Comparison of ENCODE assay signal across 21 mouse cellular contexts in genomic region chrX:99662566-99662965, GRCm38 (mm10).
"Had no signal": no experiment of that assay in that cellular context is flagged by ENCODE, and none has a peak within 500 bp of the region (broad histone marks: within the 10 kb centered on the region; RNA-seq: fewer than 3 reads in every experiment).

No protein-coding gene starts in this region.

- H3K4me2 ChIP-seq: kidney, embryonic 15.5 days; liver, embryonic 13.5 days; lung, embryonic 14.5 days; midbrain, embryonic 13.5 days; neural tube, embryonic 13.5 days; stomach, embryonic 15.5 days had no signal

- ATAC-seq: lung, postnatal 0 days; midbrain, embryonic 13.5 days; midbrain, embryonic 16.5 days had no signal

- H3K9me3 ChIP-seq: kidney, embryonic 15.5 days; liver, embryonic 13.5 days; midbrain, embryonic 10.5 days; midbrain, embryonic 13.5 days; neural tube, embryonic 13.5 days; stomach, embryonic 15.5 days had no signal

- H3K4me1 ChIP-seq: kidney, embryonic 15.5 days; liver, embryonic 13.5 days; midbrain, embryonic 13.5 days; neural tube, embryonic 13.5 days; stomach, embryonic 15.5 days had no signal

- H3K4me3 ChIP-seq: kidney, embryonic 15.5 days; left cerebral cortex, adult 2 months; liver, embryonic 13.5 days; midbrain, embryonic 10.5 days; midbrain, embryonic 13.5 days; myocyte; neural tube, embryonic 13.5 days; stomach, embryonic 15.5 days had no signal

- H3K9ac ChIP-seq: kidney, embryonic 15.5 days; liver, embryonic 13.5 days; lung, embryonic 14.5 days; midbrain, embryonic 13.5 days; neural tube, embryonic 13.5 days; stomach, embryonic 15.5 days had no signal

- DNase-seq: kidney, adult 8-10 months; kidney, postnatal 10 days; kidney, postnatal 36 days; layer of hippocampus, postnatal 36 days; left cerebral cortex, postnatal 4 days; liver, embryonic 13.5 days; retina, postnatal 1 day; right cerebral cortex, postnatal 25 days; spleen, adult 18-20 months; thymus, postnatal 25 days had no signal

- H3K36me3 ChIP-seq: kidney, embryonic 15.5 days; liver, embryonic 13.5 days; midbrain, embryonic 10.5 days; midbrain, embryonic 13.5 days; neural tube, embryonic 13.5 days; stomach, embryonic 15.5 days had no signal

- H3K27ac ChIP-seq: kidney, embryonic 15.5 days; left cerebral cortex, adult 2 months; liver, embryonic 13.5 days; macrophage; midbrain, embryonic 10.5 days; midbrain, embryonic 13.5 days; neural tube, embryonic 13.5 days; stomach, embryonic 15.5 days had no signal
